Mouse (Mus musculus): ENCODE data around the gene Shisa7. TPM values are rescaled to one million over a fixed set of nuclear protein-coding genes. Genes with fewer than 3 reads are reported as not detected.
"Not testable (repeated sequence)": the region's sequence is repeated elsewhere in the genome, so short reads cannot be mapped to it uniquely, and the experiment has no call there.

Gene Shisa7
- polyA plus RNA-seq, 1 experiment from 2014 or later = not detected

DNA sequence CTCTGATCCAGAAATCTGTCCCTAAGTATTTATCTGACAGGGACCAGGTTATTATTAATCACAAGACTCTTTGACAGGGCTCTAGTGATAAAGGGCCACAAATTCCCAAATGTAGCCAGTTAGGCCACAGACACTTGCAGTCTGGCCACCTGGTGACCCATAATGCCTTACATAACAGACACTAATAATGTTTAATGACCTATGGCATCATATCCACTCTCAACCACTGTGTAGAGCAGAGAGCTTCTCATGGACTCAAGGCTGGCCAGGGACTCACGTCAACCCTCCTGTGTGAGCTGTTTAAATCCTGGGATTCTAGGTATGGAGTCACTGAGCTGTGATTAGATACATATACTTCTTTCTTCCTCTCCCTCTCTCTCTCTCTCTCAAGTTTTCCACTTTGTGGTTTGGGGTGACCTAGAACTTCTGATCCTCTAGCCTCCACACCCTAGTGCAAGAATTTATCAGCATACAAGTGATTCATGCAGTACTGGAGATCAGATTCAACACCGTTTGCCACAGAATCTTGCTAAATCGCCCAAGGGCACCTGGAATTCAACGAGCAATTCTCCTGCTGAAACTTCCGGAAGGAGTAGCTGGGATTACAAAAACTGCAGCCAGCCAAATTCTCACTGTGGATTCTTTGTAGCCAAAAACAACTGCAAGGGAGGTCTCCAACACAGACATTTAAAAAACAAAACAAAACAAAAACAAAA is 19.8 kb upstream of the Shisa7 start:
- ATAC-seq (ENCODE audit: insufficient read depth) = no peak
- no peak overlapping the region for H3K4me3 ChIP-seq (replicated peaks)
- H3K36me3 ChIP-seq (replicated peaks) = no peaks in the 10 kb centered on the region
- peaks cover 23% of the 10 kb centered on the region for H3K4me1 ChIP-seq (replicated peaks)
- H3K9ac ChIP-seq = no peak overlapping the region
- no peaks in the 10 kb centered on the region for H3K9me3 ChIP-seq (replicated peaks)
- H3K27me3 ChIP-seq = 0 out of 2 replicates have a peak, but pooled peaks cover 2% of the 10 kb centered on the region
- 68% methylated on average over 5 of the region's 5 CpGs for WGBS (ENCODE audit: insufficient replicate concordance)
- no peak overlapping the region for H3K4me2 ChIP-seq
- no peak overlapping the region for H3K27ac ChIP-seq (replicated peaks)

DNA sequence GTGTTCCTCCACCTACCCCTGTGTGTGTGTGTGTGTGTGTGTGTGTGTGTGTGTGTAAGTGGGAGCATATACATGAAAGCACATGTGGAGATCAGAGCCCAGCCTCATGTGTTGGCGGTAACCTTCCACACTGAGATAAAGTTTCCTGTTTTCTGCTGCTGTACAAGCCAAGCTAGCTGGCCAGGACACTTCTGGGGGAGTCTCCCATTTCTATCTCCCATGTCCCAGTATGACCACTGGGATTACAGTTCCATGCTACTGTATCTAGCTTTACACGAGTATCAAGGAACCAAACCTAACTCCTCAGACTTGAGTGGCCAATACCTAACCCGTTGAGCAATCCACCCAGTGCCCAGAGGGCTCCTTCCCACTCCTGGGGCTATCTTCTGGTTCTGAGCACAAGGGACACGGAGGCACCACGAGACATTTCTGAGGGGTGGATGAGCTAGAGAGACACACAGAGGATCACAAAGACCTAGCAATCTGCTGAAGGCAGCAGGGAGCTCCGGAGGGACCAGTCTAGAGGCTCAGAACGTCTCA is 19.1 kb upstream of the Shisa7 start:
- no peaks in the 10 kb centered on the region for H3K27me3 ChIP-seq
- no peak overlapping the region for H3K4me2 ChIP-seq
- no peaks in the 10 kb centered on the region for H3K9me3 ChIP-seq (replicated peaks)
- no peak overlapping the region for H3K4me3 ChIP-seq (replicated peaks)
- H3K4me1 ChIP-seq (replicated peaks) = peaks cover 23% of the 10 kb centered on the region
- 60% methylated on average over 7 of the region's 7 CpGs for WGBS (ENCODE audit: insufficient replicate concordance)
- H3K9ac ChIP-seq = no peak overlapping the region
- no peak for ATAC-seq (ENCODE audit: insufficient read depth)
- H3K27ac ChIP-seq (replicated peaks) = no peak overlapping the region
- H3K36me3 ChIP-seq (replicated peaks) = no peaks in the 10 kb centered on the region

DNA sequence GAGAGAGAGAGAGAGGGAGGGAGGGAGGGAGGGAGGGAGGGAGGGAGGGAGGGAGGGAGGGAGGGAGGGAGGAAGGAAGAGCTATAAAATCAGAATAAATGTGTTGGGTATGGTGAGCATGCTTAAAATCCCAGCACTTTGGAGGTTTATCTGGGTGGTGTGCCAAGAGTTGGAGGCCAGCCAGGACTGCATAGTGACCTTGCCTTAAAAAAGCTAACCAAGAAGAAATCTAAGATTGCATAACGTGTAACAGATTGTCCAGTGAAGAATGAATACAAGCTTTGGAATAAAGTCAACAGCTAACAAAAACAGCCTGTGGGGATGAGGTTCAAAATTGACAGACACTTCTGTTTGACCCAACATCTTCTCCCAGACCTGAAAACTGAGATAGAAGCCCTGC is 18.5 kb upstream of the Shisa7 start:
- no peak overlapping the region for H3K27ac ChIP-seq (replicated peaks)

DNA sequence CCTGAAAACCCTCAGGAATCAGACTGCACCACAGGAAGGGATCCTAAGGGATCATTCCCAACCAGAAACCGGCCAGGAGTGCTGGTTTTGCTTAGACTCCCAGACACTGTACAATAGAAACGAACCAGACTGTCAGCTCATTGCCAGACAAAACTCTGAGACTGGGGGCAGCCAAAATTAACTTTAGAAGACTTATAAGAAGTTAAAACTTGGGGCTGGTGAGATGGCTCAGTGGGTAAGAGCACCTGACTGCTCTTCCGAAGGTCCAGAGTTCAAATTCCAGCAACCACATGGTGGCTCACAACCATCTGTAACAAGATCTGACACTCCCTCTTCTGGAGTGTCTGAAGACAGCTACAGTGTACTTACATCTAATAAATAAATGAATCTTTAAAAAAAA is 16.4 kb upstream of the Shisa7 start:
- not testable (repeated sequence) for H3K27ac ChIP-seq (replicated peaks)
- 54% methylated on average over 3 of the region's 3 CpGs for WGBS (ENCODE audit: insufficient replicate concordance)

More for the DNA sequence above, 18.5 kb upstream of the Shisa7 start:
- Histone ChIP-seq H3K9ac (no peak overlapping the region), H3K4me3 (replicated peaks) (no peak overlapping the region), H3K9me3 (replicated peaks) (no peaks in the 10 kb centered on the region), H3K4me1 (replicated peaks) (peaks cover 23% of the 10 kb centered on the region), H3K27me3 (no peaks in the 10 kb centered on the region), H3K4me2 (no peak overlapping the region), H3K36me3 (replicated peaks) (no peaks in the 10 kb centered on the region)
- WGBS (ENCODE audit: insufficient replicate concordance) = 32% methylated on average over 1 of the region's 1 CpGs
- ATAC-seq (ENCODE audit: insufficient read depth) = no peak

DNA sequence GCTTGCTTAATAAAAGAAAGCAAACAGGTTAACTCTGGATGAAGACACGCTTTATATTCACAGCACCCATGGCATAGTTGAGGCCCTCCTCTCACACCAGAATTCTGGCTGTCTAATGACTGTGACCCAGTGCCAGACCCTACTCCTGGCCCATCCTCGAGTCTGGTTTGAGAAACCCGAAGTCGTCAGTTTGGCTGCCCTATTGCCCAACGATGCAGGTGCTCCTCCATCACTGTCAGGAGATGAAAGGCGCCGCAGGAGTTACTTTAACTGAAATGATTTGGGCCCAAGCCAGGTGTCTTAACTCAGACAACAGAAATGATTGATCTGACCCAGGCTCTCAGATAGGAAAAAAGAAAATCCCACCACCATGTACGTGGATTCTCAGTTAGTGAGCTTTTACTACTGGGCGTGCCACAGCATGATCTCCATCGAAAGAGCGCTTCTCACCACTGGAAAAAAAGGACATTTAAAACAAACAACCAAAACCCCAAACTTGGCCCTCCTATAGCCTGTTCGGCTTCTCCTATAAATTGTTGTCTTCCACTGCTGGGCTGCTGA is 15.0 kb upstream of the Shisa7 start:
- Histone ChIP-seq H3K4me3 (replicated peaks) (no peak overlapping the region), H3K27me3 (peaks cover 5% of the 10 kb centered on the region; the same call in 1 of the 2 replicates), H3K4me2 (no peak overlapping the region), H3K36me3 (replicated peaks) (no peaks in the 10 kb centered on the region), H3K9me3 (replicated peaks) (no peaks in the 10 kb centered on the region), H3K4me1 (replicated peaks) (no peaks in the 10 kb centered on the region), H3K9ac (no peak overlapping the region), H3K27ac (replicated peaks) (no peak overlapping the region)
- 63% methylated on average over 12 of the region's 12 CpGs for WGBS (ENCODE audit: insufficient replicate concordance)
- ATAC-seq (ENCODE audit: insufficient read depth) = no peak

More for the DNA sequence above, 16.4 kb upstream of the Shisa7 start:
- H3K27me3 ChIP-seq; H3K9ac ChIP-seq; ATAC-seq (ENCODE audit: insufficient read depth); H3K4me3 ChIP-seq (replicated peaks); H3K4me2 ChIP-seq; H3K9me3 ChIP-seq (replicated peaks); H3K4me1 ChIP-seq (replicated peaks); H3K36me3 ChIP-seq (replicated peaks): not testable (repeated sequence)

DNA sequence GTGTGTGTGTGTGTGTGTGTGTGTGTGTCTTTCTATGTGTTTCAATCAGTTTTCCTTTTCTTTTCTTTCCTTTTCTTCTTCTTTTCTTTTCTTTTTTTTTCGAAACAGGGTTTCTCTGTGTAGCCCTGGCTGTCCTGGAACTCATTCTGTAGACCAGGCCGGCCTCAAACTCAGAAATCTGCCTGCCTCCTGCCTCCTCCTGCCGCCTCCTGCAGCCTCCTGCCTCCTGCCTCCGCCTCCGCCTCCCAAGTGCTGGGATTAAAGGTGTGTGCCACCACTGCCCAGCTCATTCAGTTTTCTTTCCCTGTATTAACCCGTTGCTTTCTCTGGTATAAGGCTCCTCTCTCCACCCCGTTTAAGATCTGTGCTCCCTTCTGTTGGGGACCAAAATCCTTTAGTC is 12.8 kb upstream of the Shisa7 start:
- no peak for ATAC-seq (ENCODE audit: insufficient read depth)
- no peak overlapping the region for H3K27ac ChIP-seq (replicated peaks)
- H3K4me3 ChIP-seq (replicated peaks) = no peak overlapping the region
- H3K36me3 ChIP-seq (replicated peaks) = no peaks in the 10 kb centered on the region
- no peak overlapping the region for H3K9ac ChIP-seq
- H3K27me3 ChIP-seq = peaks cover 5% of the 10 kb centered on the region; the same call in 1 of the 2 replicates
- 44% methylated on average over 7 of the region's 7 CpGs for WGBS (ENCODE audit: insufficient replicate concordance)
- H3K9me3 ChIP-seq (replicated peaks) = no peaks in the 10 kb centered on the region
- H3K4me2 ChIP-seq = no peak overlapping the region
- no peaks in the 10 kb centered on the region for H3K4me1 ChIP-seq (replicated peaks)

DNA sequence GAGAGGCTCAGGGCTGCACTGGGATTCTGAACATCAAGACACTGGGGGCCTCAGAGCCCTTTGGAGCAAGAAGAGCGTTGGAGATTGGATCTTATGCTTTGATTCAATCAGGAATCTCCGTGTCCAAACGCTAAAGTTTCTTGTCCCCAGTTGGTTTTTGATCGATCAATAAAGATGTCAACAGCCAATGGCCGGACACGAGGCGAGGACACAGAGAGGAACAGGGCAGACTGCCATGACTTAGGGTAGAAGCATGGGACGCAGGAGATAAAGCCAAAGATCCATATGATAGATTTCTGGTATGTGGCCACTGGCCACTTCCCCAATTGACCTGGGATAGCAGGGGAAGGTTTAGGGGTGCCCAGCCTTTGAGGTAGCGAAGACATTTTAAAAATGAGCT is 12.0 kb upstream of the Shisa7 start:
- no peaks in the 10 kb centered on the region for H3K4me1 ChIP-seq (replicated peaks)
- WGBS (ENCODE audit: insufficient replicate concordance) = 56% methylated on average over 9 of the region's 9 CpGs
- no peak overlapping the region for H3K4me3 ChIP-seq (replicated peaks)
- H3K27ac ChIP-seq (replicated peaks) = no peak overlapping the region
- no peaks in the 10 kb centered on the region for H3K9me3 ChIP-seq (replicated peaks)
- peaks cover 9% of the 10 kb centered on the region; the same call in 1 of the 2 replicates for H3K27me3 ChIP-seq
- H3K4me2 ChIP-seq = no peak overlapping the region
- no peaks in the 10 kb centered on the region for H3K36me3 ChIP-seq (replicated peaks)
- no peak overlapping the region for H3K9ac ChIP-seq
- no peak for ATAC-seq (ENCODE audit: insufficient read depth)

DNA sequence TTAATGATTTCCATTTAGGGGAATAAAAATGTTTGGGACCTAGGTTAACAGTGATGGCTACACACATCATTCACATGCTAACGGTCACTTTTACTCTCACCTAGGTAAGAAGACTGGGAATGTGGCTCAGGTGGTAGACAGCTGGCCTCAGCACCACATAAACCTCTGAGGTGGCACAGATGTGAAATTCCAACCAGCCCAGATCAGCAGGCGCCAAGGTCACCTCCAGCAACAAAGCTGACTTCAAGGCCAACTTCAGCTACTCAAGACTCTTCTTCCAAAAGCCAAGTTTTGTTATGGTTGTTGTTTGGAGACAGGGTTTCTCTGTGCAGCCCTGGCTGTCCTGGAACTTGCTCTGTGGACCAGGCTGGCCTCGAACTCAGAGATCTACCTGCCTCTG is 9.1 kb upstream of the Shisa7 start:
- no peak overlapping the region for H3K9ac ChIP-seq
- no peaks in the 10 kb centered on the region for H3K9me3 ChIP-seq (replicated peaks)
- H3K4me1 ChIP-seq (replicated peaks) = no peaks in the 10 kb centered on the region
- no peak for ATAC-seq (ENCODE audit: insufficient read depth)
- H3K4me3 ChIP-seq (replicated peaks) = no peak overlapping the region
- no peaks in the 10 kb centered on the region for H3K36me3 ChIP-seq (replicated peaks)
- H3K4me2 ChIP-seq = no peak overlapping the region
- no peak overlapping the region for H3K27ac ChIP-seq (replicated peaks)
- 50% methylated on average over 3 of the region's 3 CpGs for WGBS (ENCODE audit: insufficient replicate concordance)
- H3K27me3 ChIP-seq = peaks cover 17% of the 10 kb centered on the region; the same call in 1 of the 2 replicates

DNA sequence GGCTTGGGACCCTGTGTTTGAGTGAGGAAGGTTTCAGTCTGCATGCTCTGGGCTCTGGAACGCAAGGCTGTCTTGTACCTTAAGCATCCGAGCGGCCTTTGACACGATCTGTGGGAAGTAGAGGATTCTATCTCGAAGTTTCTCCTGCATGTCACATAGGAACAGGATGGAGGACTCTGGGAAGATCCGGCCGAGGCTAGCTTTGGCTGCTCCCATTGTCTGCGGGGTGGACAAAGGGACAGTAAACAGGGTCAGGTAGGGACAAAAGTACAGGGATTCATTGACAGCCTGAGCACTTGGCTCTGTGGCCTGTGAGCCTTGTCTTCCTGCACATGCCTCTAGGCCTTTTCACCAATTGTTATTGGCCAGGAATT is 6.8 kb upstream of the Shisa7 start:
- no peak overlapping the region for H3K9ac ChIP-seq

DNA sequence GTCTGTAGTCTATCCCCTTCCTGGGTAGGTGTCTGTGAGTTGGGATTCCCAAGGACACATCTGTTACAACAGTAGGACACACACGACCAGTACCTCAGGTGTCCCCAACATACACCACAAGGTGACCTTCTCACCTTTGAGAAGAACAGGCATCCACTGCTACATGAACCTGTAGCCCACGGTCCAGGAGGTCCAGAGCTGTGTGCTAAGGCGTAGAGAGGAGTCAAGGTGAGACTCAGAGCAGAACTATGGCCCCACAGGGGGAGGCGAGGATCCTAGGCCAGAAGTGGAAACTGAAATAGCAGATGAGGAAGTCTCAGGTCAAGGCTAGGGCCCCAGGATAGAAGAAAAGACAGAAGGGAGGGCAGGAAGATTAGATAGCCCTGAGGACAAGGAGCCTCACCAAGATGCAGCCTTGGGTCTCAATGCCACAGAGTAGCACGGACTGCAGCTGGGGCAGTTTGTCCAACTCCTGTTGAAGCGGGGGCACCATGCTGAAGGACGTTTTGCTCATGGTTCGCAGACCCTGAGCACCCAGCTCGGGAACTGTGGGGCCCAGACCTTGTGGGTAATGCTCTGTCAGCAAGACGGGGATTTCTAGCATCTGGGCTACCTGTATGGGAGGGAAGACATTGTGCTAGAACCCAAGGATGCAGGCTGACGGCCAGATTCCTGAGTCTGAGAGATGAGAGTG is 6.3 kb upstream of the Shisa7 start:
- peaks cover 28% of the 10 kb centered on the region for H3K27me3 ChIP-seq
- 43% methylated on average over 11 of the region's 11 CpGs for WGBS (ENCODE audit: insufficient replicate concordance)

More for the DNA sequence above, 6.8 kb upstream of the Shisa7 start:
- Histone ChIP-seq H3K36me3 (replicated peaks) (no peaks in the 10 kb centered on the region), H3K9me3 (replicated peaks) (no peaks in the 10 kb centered on the region), H3K27ac (replicated peaks) (no peak overlapping the region), H3K4me1 (replicated peaks) (no peaks in the 10 kb centered on the region), H3K4me3 (replicated peaks) (no peak overlapping the region), H3K4me2 (no peak overlapping the region), H3K27me3 (peaks cover 22% of the 10 kb centered on the region)
- 64% methylated on average over 8 of the region's 8 CpGs for WGBS (ENCODE audit: insufficient replicate concordance)
- ATAC-seq (ENCODE audit: insufficient read depth) = no peak

DNA sequence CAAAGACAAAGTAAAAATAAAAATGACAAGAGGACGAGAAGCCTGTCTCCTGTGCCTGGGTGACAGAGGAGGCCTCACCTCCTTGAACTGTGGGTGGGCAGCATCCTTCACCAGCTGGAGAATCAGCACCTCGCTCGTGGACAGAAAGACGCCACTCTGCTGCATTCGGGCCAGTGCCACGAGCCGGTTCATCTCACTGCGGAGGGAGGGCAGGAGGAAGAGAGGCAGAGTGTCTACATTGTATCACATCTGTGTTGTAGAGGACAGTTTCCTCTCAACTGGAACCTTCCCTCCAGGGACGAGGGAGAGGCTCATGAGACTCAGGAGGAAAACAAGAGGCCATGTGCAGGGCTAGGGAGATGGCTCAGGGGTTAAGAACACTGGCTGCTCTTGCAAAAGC is 4.9 kb upstream of the Shisa7 start:
- Histone ChIP-seq H3K9me3 (replicated peaks) (no peaks in the 10 kb centered on the region), H3K9ac (no peak overlapping the region), H3K4me2 (no peak overlapping the region), H3K27ac (replicated peaks) (no peak overlapping the region), H3K4me1 (replicated peaks) (no peaks in the 10 kb centered on the region), H3K36me3 (replicated peaks) (no peaks in the 10 kb centered on the region), H3K27me3 (peaks cover 42% of the 10 kb centered on the region), H3K4me3 (replicated peaks) (no peak overlapping the region)
- no peak for ATAC-seq (ENCODE audit: insufficient read depth)
- WGBS (ENCODE audit: insufficient replicate concordance) = 46% methylated on average over 9 of the region's 9 CpGs

More for the DNA sequence above, 6.3 kb upstream of the Shisa7 start:
- Histone ChIP-seq H3K9ac (no peak overlapping the region), H3K4me1 (replicated peaks) (no peaks in the 10 kb centered on the region), H3K4me3 (replicated peaks) (no peak overlapping the region), H3K9me3 (replicated peaks) (no peaks in the 10 kb centered on the region), H3K36me3 (replicated peaks) (no peaks in the 10 kb centered on the region), H3K27ac (replicated peaks) (no peak overlapping the region), H3K4me2 (no peak overlapping the region)
- no peak for ATAC-seq (ENCODE audit: insufficient read depth)

Measured in liver, embryonic 15.5 days (tissue).